Mouse (Mus musculus) kidney, adult 2 months (tissue): ENCODE measurements around the gene Cpsf3.

Experiments
- CTCF ChIP-seq: fragments of 200-500 bp; conservative IDR thresholded peaks from 2 replicates; pipeline ENCODE4 v1.5.1; 2011; ENCODE audit warnings: low read depth, mild to moderate bottlenecking, control low read depth, low read length, moderate library complexity, mixed read lengths; ENCODE audit not compliant: insufficient read depth, insufficient read length
- POLR2A ChIP-seq: fragments of 200-500 bp; IDR thresholded peaks from one replicate; pipeline ENCODE4 v1.6.1; 2011; ENCODE audit warnings: low read depth, low read length, control low read depth

- TF ChIP-seq CTCF (no peak), POLR2A (no peak)
Observed at GRCm38 (mm10) chr12:21263256-21263655, 21.9 kb upstream of the Cpsf3 start.
